Mouse (Mus musculus) megakaryocyte, adult 5-6 weeks (primary cell): Measurements from ENCODE around the gene Cdx2. TPM values are rescaled to one million over a fixed set of nuclear protein-coding genes. Genes with fewer than 3 reads are reported as not detected.

Experiments used
- ATAC-seq: 2 replicates; pipeline ENCODE4 v1.8.0; 2016; ENCODE audit warnings: mild to moderate bottlenecking, inconsistent platforms; ENCODE audit not compliant: poor library complexity, severe bottlenecking
- total RNA-seq, 2 experiments: library from RNA; stranded (forward) in 1 of 2; stranded (reverse) in 1 of 2; fragments of 153-499, 151-499 nt in 1 of 2; fragments of 221-1000, 200-1000 nt in 1 of 2; gene quantifications; 2 replicates each; pipeline versions ENCODE4 v1.2.3 to v1.2.4; 2015 to 2017

The Cdx2 gene
- total RNA-seq (2015) (not detected in 2 replicates), total RNA-seq (2017) (not detected in 2 replicates)

- ATAC-seq: no peak
These were observed at the start of gene Cdx2 for GRCm38 (mm10) chr5:147306638-147307397. Gene Cdx2 (minus strand): TSS chr5:147307270.

- ATAC-seq: no peak
These were observed 49.4 kb upstream of the Cdx2 start for GRCm38 (mm10) chr5:147356260-147357055.

- ATAC-seq: no peak
These were observed 48.7 kb upstream of the Cdx2 start for GRCm38 (mm10) chr5:147355788-147356187.

GRCm38 (mm10) chr5:147354985-147355384 lies 47.9 kb upstream of the Cdx2 start:
- no peak for ATAC-seq

- peak; percentile 74 for ATAC-seq
These were observed 47.2 kb upstream of the Cdx2 start for GRCm38 (mm10) chr5:147354161-147354780.

GRCm38 (mm10) chr5:147351931-147352330 lies 44.9 kb upstream of the Cdx2 start:
- no peak for ATAC-seq

- no peak for ATAC-seq
These were observed 38.9 kb upstream of the Cdx2 start for GRCm38 (mm10) chr5:147345981-147346380.

GRCm38 (mm10) chr5:147343904-147344303 lies 36.8 kb upstream of the Cdx2 start:
- no peak for ATAC-seq

- no peak for ATAC-seq
These were observed 35.8 kb upstream of the Cdx2 start for GRCm38 (mm10) chr5:147342901-147343300.

GRCm38 (mm10) chr5:147340741-147341414 lies 33.8 kb upstream of the Cdx2 start:
- 0 out of 2 replicates have a peak, but pooled peaks have one; percentile 19 for ATAC-seq

- peak; percentile 89 for ATAC-seq
These were observed 32.5 kb upstream of the Cdx2 start for GRCm38 (mm10) chr5:147339560-147339959.

GRCm38 (mm10) chr5:147338967-147339366 lies 31.9 kb upstream of the Cdx2 start:
- no peak for ATAC-seq

- no peak for ATAC-seq
These were observed 25.6 kb upstream of the Cdx2 start for GRCm38 (mm10) chr5:147332711-147333110.

- peak; percentile 92 for ATAC-seq
These were observed 24.5 kb upstream of the Cdx2 start for GRCm38 (mm10) chr5:147331547-147331946.

- ATAC-seq: no peak
These were observed 22.9 kb upstream of the Cdx2 start for GRCm38 (mm10) chr5:147329946-147330345.

GRCm38 (mm10) chr5:147327636-147328035 lies 20.6 kb upstream of the Cdx2 start:
- no peak for ATAC-seq

- ATAC-seq: no peak
These were observed 18.9 kb upstream of the Cdx2 start for GRCm38 (mm10) chr5:147325931-147326330.

- ATAC-seq: peak; percentile 86
These were observed 16.3 kb upstream of the Cdx2 start for GRCm38 (mm10) chr5:147323237-147323917.

GRCm38 (mm10) chr5:147322183-147322582 lies 15.1 kb upstream of the Cdx2 start, which contains the start of gene Urad:
Gene Urad (minus strand): TSS chr5:147322440.
- ATAC-seq: no peak

- peak; percentile 80 for ATAC-seq
These were observed 12.6 kb upstream of the Cdx2 start for GRCm38 (mm10) chr5:147319653-147320052.
